Comparison of ENCODE assay signal across 9 mouse cellular contexts in the genomic region with DNA sequence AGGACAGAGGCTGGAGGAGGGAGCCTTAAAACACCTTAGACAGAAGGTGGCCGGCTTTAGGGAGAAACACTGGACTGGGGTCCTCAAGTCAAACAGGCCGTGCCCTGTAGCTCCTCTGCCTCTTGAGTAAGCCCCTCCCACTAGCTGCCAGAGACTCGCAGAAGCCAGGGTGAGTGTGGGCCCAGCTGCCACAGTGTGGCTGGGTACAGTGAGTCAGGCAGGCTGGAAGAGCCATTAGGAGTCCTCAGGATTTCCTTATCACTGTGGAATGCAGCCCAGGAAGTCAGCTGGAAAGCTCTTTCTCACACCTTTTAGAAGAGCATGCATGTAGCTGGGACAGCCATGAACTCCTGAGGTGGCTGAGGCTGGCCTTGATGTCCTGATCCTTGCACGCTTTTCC. TPM values are rescaled to one million over a fixed set of nuclear protein-coding genes. Genes with fewer than 3 reads are reported as not detected.
DNase-seq lines count a peak whose midpoint lies in the region; ATAC-seq and TF ChIP-seq lines count a peak whose summit lies in the region.
"Had no signal": no experiment of that assay in that cellular context is flagged by ENCODE, and none has a peak within 500 bp of the region (broad histone marks: within the 10 kb centered on the region; RNA-seq: fewer than 3 reads in every experiment).

No protein-coding gene starts in this region.

- no peak for TF ChIP-seq POLR2A in embryonic fibroblast, embryonic 13.5 days (IDR thresholded peaks at IDR 0.05; ENCODE audit: low read depth, low read length)

- 36% methylated on average over 4 of the region's 4 CpGs for WGBS in kidney, postnatal 0 days

- H3K4me2 ChIP-seq in kidney, postnatal 0 days (ENCODE audit: low read length) = no peak overlapping the region

- peak; percentile 46; the same call in 1 of the 2 replicates for ATAC-seq in kidney, postnatal 0 days (replicated peaks; ENCODE audit: low FRiP score, low read depth)
- ATAC-seq: forebrain, postnatal 0 days had no signal

- no peaks in the 10 kb centered on the region for H3K4me1 ChIP-seq in kidney, postnatal 0 days (replicated peaks; ENCODE audit: insufficient read depth, low read length)
- H3K4me1 ChIP-seq in embryonic fibroblast, embryonic 13.5 days (ENCODE audit: control insufficient read depth, insufficient read depth, low read length) = peaks cover 31% of the 10 kb centered on the region

- H3K9ac ChIP-seq in kidney, postnatal 0 days (ENCODE audit: low read depth, low read length) = no peak overlapping the region
- H3K9ac ChIP-seq: forebrain, postnatal 0 days had no signal

- H3K27me3 ChIP-seq in kidney, postnatal 0 days (ENCODE audit: insufficient read depth, low read length) = no peaks in the 10 kb centered on the region

- no peak overlapping the region for H3K27ac ChIP-seq in kidney, postnatal 0 days
- H3K27ac ChIP-seq in embryonic fibroblast, embryonic 13.5 days (ENCODE audit: insufficient read depth, low read length) = peak overlapping the region; percentile 86

- H3K9me3 ChIP-seq in kidney, postnatal 0 days (replicated peaks; ENCODE audit: low read length) = no peaks in the 10 kb centered on the region

- no peaks in the 10 kb centered on the region for H3K36me3 ChIP-seq in kidney, postnatal 0 days (ENCODE audit: insufficient read depth, low read length)

- H3K4me3 ChIP-seq in kidney, postnatal 0 days (replicated peaks; ENCODE audit: low read depth, low read length) = no peak overlapping the region
- H3K4me3 ChIP-seq in embryonic fibroblast, embryonic 13.5 days (ENCODE audit: insufficient read depth, low read length) = no peak overlapping the region

- DNase-seq in kidney, postnatal 0 days (ENCODE audit: low spot score) = no peak
- DNase-seq in kidney, adult 18-20 months = no peak
- DNase-seq in lung, adult 18-20 months = peak; percentile 57 to 75
- no peak for DNase-seq in spleen, adult 18-20 months
- DNase-seq in cerebellum, adult 11-12 months = no peak
- no peak for DNase-seq in kidney, postnatal 36 days
- DNase-seq: forebrain, postnatal 0 days; thymus, postnatal 36 days had no signal

- TF ChIP-seq CTCF in kidney, postnatal 0 days (IDR thresholded peaks at IDR 0.05; ENCODE audit: low read depth) = no peak
- no peak for TF ChIP-seq CTCF in embryonic fibroblast, embryonic 13.5 days (IDR thresholded peaks at IDR 0.05; ENCODE audit: borderline replicate concordance, insufficient read depth, low read length)

RNA-seq across cellular contexts. Expression of a gene that starts 19.5 kb away (rescaled TPM):
- polyA plus RNA-seq in kidney, postnatal 0 days (2015; fragmentation: Nextera tagmentation; extraction: Ambion mirVana) = 353 and 441 TPM in 2 replicates
- polyA plus RNA-seq in embryonic fibroblast, embryonic 13.5 days (2011; ENCODE audit: insufficient read length, low read depth, missing spikeins) = 6,098 and 7,850 TPM in 2 replicates

RNA-seq across cellular contexts. Expression of a gene that starts 50.9 kb away (rescaled TPM):
- not detected in 2 replicates for polyA plus RNA-seq in kidney, postnatal 0 days (2015; fragmentation: Nextera tagmentation; extraction: Ambion mirVana)
- not detected in 2 replicates for polyA plus RNA-seq in embryonic fibroblast, embryonic 13.5 days (2011; ENCODE audit: insufficient read length, low read depth, missing spikeins)
- polyA plus RNA-seq: forebrain, postnatal 0 days had no signal

RNA-seq across cellular contexts. Expression of a gene that starts 59.6 kb away (rescaled TPM):
- polyA plus RNA-seq in kidney, postnatal 0 days (2015; fragmentation: Nextera tagmentation; extraction: Ambion mirVana) = 0.28 and 0.52 TPM in 2 replicates
- polyA plus RNA-seq in embryonic fibroblast, embryonic 13.5 days (2011; ENCODE audit: insufficient read length, low read depth, missing spikeins) = not detected in 2 replicates

Comparison
In these comparisons a context has a peak if more than half of its experiments do, and no peak if none do; other contexts are left out.
1. DNase-seq: peak in lung, adult 18-20 months (2 of 2); none in kidney, postnatal 0 days (single experiment), kidney, adult 18-20 months (single experiment), spleen, adult 18-20 months (0 of 2), cerebellum, adult 11-12 months (single experiment) and kidney, postnatal 36 days (0 of 2).
2. RNA of a gene that starts 19.5 kb away (polyA plus RNA-seq): 6,098 to 7,850 TPM in embryonic fibroblast, embryonic 13.5 days; 353 to 441 TPM in kidney, postnatal 0 days; every median in the first group is over 10 times any median in the second.